Mouse (Mus musculus) forelimb bud, embryonic 11.5 days (tissue): ENCODE measurements around the gene Gm4353.
"Not testable (repeated sequence)": the region's sequence is repeated elsewhere in the genome, so short reads cannot be mapped to it uniquely, and the experiment has no call there.

Experiments used
- DNase-seq: peaks from one replicate; pipeline ENCODE4 v3.0.0-alpha.2; 2012; ENCODE audit warnings: low read depth, low spot score

Gene Gm4353

DNA sequence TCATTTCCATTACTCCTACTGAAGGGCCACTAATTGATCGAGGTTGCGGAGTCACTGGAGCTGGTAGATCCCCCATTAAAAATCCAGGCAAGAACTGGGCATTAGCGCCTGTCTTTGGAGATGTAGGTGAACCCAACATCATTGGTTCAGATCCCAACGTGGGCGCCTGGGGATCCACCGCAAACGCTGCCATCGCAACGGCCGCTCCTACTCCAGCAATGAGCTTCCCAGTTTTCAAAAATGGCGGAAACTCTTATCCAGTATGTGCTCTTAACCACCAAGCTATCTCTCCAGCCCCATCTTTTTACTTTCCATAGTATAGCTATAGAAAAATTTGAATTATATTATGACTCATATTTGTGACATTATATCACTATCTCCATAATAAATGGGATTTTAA, at the start of gene Gm4353:
Gene Gm4353, minus strand, starts transcription at position 270 of the 400 bp plus-strand sequence.
- not testable (repeated sequence) for DNase-seq

DNA sequence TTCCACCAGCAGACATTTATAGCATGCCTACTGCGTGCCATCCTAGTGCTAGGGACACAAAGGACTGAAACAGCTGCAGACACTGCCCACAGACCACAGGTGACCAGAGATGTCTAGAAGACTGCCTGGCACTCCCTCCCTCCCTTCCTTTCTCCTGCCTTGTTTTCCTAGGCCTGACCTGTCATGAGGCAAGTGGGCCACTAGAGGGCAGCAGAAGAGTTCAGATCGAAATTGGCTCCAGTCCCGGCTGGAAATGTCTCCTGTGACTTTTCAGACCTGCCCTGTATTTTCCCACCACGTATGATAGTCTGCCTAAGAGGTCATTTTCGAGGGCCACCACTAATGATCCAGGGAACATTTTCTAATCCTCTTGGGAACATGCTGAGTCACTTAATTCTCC, 47.6 kb upstream of the Gm4353 start:
- DNase-seq, result peak; percentile 82

DNA sequence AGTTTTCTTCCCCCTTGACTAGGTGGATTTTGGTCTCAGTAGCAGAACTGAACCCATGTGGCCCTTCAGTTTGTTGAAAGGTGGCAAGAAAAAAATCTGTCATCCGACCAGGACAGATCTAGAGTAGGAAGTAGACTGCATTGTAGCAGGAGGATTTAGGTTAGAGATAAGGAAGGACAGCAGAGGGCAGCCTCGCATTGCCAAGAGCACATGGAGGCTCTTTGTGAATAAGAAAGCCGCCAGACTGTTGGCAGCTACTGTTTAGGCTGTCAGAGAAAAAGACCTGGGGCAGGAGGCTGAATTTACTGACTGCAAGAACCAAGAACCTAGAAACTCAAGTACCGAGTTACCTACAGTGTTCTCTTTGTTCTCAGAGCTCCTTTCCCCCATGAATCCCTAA, 47.0 kb upstream of the Gm4353 start:
- no peak for DNase-seq

DNA sequence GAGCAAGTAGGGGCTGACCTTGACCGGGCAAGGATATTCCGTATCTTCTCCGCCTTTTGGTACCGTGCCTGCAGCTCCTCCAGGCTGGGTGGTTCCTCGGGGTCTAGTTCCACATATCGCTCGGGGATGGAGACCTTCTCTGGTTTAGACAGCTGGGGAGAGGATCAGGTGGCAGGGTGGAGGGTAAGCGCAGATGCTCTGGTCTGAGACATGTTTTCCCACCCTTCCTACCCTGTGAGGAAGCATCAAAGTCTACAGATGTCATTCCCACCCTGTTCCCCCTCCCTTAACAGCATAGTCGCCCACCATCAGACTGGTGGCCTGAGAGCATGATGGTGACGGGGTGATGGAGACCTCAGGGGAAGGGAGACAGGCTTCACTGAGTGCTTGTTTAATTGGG, 44.9 kb upstream of the Gm4353 start:
- no peak for DNase-seq

DNA sequence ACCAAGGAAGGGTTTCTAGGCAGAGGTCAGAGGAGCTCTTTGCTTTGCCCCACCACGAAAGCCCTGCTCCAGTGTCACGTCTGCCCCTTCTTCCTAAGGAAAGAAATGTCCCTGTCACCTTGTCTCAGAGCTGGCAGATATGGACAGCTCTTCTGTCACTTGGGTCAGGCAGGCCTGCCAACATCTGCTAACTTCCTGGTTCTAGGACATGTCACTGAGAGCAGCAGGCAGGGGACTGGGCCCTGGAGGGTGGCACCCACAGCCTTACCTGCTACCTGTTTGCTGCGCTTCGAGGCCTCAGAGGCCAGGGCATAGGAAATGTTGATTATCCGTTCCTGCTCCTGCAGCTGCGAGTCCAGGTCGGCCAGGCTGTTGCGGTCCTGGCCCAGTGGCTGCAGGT, 43.9 kb upstream of the Gm4353 start:
- DNase-seq, result no peak

DNA sequence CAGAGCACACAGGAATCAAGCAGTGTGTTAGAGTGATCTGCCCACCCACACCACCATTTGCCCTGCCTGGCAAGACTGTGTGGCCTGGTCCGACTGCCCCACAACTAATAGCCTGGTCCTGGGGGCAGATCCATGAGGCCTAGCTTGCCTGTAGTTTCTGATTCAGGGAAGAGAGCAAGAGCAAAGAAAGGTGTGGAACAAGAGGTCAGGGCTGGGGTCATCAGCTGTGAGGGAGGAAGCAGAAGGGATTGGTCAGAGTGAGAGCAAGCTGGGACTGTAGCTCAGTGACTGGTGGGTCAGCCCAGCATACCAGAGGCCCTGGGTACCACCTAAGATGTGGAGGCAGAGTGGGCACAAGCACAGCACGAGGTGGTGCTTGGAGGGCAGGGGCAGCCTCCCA, 42.6 kb upstream of the Gm4353 start:
- DNase-seq, result no peak

DNA sequence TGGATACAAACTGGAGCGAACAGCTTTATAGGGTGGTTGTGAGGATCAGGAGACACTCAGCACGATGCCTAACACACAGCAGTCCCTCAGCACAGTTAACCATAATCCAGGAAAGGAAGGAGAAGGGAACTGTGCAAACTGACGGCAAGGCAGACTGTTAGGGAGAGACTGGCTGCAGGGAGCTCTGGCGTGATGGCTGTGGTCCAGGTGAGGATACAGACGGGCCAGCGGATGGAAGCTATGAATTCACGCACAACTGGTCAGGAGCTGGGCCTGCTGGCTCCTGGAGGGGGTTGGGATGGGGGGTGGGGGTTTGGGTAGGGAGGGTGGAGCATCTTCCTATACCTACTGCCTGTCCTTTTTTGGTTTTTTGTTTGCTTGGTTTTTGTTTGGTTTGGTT, 41.2 kb upstream of the Gm4353 start:
- DNase-seq, result no peak

DNA sequence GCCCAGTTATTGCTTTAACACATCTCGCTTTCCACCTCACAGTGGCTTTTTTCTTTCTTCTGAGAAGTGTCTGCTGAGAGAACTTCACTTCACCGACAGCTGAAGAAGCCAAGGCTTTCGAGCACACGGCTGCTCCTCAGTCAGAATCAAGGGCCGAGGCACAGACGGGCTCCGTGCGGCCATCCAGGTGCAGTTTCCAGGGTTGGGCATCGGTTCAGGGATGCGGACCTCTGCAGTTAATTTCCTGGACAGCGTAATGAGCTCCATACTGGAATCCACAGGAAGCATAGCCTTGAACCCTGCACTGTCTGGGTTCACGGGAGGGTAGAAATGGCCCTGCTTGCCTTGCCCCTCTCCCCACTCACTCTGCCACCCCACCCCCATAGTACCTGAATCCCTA, 39.6 kb upstream of the Gm4353 start:
- DNase-seq, result no peak

DNA sequence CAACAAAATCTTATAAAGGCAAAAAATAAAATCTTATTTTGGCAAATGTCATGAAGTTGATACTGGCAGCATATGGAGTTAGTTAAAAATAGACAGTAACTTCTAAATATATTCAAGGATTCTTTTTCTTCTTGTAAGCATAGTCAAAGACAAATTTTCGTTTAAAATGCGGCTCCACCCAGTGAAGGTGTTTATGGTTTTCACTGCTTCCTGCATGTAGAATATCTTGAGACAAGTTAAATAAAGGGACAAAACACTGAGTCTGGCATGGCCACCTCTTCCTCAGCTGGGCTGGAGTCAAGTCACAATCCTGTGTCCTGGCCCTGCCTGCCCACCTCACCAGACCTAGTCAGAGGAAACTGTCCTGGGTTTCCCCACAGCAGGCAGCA, 39.2 kb upstream of the Gm4353 start:
- DNase-seq, result no peak

DNA sequence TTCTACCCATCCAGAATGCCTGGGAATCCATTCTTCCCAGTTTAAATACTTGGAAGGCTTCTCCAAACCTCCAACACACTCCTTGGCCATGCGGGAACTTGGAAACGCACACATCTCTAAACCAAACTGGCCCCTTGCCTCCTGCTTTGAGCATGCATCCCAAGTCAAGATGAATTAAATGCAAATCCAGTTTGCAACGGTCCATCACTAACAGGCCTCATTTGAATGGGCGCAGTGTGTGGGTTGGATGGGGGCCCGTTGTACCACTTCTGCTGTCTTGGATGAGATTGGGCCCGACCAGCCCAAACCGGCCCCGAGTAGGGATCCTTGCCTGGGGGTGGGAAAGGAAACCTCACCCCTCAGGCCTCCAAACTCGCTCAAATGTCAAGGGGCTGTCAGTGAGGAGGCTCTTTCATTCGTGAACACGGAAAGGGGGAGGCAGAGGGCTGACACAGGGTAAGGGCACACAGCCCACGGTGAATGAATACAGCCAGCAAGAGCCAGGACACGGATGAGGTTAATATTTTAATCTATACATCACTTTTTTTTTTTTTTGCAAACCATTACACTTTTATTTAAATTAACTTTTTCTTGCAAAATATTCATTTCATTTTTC, 38.7 kb upstream of the Gm4353 start:
- DNase-seq, result no peak

DNA sequence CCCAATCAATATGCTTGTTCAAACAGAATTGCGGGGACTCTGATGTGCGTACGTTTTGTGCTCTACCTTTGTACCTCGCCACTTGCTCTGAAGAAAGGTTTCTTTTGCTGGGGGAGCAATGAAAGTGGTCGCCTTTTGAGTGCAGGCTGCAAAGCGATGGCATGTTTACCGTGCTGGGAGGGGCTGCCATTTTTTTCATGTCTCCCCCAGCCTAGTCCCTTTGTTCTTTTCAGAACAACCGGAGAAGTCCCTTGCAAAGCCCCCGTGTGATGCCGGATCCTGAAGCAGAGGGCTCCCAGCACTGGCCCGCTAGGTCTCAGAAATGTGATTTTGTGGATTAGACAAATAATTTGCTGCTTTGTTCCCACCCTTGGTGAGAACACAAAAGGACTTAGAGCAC, 36.8 kb upstream of the Gm4353 start:
- DNase-seq, result no peak

DNA sequence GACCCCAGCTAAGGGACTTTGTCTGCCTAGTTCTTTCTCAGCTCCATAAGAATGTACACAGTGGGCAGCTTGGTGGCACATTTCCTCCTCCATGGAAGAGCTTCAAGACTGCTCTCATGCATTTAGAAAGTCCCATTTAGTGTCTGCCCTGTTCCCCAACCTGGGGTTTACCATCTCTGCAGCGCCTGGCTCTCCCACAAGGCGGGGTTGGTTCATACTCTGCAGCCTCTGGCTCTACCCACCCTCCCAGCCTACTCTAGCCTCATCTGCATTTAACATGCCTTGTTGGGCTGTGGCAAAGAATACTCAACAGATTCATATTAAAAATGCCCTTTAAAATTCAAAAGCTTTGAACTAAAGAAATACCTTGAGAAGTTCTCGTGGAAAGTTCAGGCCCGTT, 36.3 kb upstream of the Gm4353 start:
- DNase-seq, result no peak

DNA sequence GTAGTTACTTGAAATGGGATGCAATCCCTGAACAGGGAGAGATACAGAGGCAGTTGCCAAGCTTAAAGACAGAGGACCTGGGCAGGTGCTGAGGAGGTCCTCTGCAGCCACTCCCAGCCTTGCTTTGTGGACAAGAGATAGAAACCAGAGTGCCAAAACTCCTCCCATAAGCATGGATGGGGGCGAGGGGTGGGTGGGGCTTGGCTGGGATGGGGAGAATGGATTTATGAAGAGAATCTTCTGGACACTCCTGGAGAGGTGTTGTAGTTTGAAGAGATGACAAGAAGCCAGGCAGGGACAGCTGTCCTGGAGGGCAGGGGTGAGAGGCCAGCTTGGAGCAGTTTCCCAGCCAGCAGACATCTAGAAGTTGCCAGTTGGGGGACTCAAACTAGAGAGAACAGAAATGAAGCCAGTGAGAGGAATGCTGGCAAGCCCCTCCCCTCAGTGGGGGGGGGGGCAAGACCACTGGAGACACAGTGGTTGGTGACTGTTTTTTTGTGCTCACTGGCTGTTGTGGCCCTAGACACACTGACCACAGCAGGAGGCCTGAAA, 34.9 kb upstream of the Gm4353 start:
- DNase-seq, result no peak

DNA sequence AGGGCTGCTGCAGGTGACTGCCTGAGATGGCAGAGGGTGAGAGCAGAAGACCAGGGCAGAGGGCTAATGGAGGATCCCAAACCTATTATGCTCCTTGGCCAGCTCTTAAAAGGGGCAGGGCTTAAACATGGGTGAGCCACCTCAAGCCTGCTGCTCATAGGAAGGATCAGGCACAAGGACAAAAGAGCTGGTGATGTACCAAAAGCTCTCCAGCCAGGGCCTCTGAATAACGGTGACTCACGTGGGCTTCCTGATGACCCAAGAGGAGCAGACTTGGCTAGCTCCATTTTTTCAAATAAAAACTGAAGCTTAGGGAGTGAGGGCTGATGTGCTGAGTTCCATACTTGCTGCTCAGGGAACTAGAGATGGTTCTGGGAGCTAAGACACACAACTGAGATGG, 31.6 kb upstream of the Gm4353 start:
- DNase-seq, result no peak

DNA sequence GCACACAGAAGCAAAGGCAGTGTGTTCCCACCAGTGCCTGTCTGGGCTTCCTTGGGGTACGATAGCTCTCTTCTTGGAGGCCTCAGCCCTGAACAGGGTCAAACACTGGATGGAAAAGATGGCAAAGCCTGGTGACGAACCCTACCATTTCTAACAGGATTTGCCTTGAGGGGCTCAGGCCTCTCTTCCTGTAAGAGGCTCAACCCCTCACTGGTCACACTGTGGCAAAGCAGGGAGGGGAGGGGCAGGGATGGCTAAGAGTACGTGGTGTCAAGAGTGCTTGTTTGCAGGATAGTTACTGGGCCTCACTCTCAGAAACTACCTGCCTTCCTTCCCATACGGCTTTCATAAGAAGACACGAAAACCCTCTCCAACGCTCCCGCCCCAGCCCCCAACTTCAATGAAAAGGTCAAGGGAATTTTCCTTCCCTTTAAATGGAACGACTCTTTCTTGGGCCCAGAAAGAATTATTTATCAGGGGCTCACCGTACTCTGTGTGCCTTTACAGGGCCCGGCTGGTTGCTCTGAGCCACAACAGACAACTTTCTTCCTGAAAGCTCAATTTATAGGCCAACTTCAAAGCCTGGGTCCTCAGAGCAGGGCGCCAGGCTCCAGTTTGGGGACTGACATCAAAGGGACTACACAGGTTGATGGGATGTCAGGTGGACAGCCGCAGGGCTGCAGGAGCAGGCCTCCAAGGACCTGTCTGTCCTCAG, 30.9 kb upstream of the Gm4353 start:
- DNase-seq, result no peak

DNA sequence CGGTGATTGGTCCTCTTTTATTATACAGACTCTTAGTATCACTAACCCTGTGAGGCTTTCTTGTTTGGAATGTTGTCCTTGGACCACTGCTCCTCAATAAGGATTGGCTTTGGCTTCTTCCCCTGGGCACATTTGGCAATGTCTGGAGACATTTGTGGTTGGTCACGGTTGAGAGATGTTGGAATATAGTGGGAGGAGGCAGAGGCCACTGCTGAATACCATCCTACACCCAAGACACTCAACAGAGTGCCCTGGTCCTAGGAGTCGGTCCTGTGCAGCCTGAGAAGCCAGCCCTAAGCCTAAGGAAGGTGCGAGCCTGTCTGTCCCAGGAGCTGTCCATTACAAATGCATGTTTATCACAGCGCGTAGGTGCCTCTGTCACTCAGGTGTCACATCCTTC, 27.1 kb upstream of the Gm4353 start:
- DNase-seq, result no peak

DNA sequence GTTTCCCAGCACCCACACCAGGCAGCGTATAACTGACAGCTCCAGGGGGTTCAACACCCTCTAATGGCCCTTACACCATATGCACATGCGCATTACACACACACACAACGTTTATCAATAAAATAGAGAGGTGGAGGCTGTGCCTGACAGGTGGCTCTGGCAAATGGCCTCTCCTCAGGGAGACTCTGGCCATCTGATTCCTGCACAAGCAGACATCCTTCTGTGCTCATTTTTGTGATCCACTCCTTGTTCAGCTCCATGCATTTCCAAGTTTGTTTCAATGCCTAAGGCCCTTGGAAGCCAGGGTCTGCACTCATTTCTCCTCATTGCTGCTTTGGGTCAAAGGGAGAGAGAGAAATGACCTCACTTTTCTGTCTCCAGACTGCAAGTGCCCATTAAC, 26.2 kb upstream of the Gm4353 start:
- DNase-seq, result no peak

DNA sequence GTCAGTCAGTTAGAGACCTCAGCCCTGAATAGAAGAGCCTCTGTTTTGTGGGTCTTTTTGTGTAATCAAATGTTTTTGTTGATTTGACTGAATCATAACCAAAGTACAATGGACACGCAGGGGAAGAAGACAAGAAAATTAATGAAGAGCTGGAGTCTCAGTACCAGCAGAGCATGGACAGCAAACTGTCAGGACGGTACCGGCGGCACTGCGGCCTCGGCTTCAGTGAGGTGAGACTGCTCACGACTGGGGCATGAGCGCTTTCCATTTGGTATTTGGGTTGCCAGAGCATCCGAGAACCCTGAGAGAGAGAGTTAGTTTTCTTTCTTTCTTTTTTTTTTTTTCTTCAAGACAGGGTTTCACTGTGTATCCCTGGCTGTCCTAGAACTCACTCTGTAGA, 18.7 kb upstream of the Gm4353 start:
- DNase-seq, result no peak

DNA sequence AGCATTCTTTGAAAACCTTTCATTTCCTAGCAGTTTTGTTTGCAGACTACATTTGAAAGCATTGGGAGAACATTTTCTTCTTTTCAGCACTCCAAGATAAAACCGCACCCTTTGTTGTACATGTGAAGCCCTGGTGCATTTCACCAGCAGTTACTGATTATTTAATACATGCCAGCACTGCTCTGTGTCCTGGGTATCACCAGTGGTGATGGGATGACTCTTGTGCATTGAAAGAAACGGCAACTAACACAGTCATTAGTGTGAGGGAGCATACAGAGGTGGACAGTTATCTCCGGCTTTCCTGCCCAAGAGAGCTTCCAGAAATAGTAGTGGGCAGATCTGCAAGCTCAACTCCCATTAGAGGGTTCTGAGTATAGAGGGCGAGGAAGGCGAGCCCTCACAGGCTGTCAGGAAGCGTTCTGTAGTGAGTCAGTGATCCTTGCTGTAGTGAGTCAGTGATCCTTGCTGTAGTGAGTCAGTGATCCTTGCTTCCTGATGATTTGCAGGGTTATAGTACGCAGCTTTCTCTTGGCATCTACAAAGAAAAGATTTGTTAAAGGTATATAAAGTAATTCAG, 15.6 kb upstream of the Gm4353 start:
- no peak for DNase-seq

DNA sequence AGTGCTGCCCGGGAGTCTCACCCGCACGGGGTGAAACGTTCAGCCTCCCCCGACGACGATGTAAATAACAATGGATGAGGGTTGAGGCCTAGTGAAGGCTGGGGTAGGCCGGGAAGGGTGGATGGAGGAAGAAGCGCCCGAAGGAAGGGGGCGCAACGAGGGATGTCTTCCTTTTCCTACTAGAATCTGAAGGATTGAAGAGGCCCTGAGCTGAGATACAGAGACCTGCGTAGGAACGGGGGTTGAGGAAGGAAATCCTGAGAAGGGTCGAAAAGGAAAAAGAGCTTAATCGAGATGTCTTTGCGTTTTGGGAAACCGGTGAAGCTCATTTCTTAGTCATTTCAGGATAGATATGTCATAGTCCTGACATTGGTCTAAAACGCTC, 9.0 kb upstream of the Gm4353 start:
- DNase-seq, result no peak

DNA sequence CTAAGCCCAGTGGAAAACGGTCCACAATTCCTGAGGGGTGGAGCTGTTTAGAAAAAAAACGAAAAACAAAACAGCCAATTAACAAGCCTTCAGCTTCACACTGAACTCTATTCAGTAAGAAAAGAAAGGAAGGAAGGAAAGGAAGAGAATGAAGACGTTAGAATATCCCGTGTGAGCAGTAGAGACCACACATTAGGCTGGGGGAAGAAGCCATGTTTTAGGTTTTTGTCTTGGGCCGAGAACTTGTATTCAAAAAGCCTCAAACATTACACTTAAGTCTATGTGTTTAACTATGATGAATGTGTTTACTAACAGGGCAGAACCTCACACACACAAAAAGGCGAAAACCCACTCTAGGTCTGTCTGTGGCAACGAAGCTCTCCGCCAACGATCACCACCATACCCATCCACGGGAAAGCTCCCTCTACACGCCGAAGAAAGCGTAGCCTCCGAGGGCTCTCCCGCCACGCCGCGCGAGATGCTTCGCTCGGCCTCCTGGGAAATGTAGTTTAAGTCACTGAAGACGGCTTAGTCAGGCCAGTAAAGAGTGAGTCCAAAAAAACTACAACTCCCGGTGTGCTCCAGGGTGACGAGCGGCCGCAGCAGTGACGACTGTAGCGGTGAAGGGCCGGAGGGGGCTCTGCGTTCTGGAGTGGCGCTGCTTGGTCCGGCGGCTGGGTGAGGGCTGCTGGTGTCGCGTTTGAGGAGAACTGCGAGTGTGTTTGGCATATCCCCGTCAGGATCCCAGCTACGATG, 8.5 kb upstream of the Gm4353 start:
- DNase-seq, result peak; percentile 97

DNA sequence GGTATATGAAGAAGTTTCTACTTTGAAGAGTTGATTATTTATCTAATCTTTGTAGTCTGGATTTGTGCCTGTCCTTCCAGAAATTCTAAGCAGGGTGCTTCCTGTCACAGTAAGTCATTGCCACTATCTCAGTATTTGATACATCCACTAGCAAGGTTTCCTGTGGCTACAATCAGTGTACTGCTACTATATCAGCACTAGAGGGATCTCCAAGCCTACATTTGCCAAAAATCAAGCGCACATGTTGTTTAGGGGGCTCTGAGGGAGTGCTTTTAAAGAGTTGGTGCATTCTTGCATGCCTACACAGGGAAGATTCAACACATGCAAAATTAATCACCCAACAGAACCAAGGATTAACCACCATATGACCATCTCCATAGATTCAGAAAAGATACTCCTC, 23.7 kb downstream of the Gm4353 start:
- DNase-seq, result no peak
